In the genomic region with DNA sequence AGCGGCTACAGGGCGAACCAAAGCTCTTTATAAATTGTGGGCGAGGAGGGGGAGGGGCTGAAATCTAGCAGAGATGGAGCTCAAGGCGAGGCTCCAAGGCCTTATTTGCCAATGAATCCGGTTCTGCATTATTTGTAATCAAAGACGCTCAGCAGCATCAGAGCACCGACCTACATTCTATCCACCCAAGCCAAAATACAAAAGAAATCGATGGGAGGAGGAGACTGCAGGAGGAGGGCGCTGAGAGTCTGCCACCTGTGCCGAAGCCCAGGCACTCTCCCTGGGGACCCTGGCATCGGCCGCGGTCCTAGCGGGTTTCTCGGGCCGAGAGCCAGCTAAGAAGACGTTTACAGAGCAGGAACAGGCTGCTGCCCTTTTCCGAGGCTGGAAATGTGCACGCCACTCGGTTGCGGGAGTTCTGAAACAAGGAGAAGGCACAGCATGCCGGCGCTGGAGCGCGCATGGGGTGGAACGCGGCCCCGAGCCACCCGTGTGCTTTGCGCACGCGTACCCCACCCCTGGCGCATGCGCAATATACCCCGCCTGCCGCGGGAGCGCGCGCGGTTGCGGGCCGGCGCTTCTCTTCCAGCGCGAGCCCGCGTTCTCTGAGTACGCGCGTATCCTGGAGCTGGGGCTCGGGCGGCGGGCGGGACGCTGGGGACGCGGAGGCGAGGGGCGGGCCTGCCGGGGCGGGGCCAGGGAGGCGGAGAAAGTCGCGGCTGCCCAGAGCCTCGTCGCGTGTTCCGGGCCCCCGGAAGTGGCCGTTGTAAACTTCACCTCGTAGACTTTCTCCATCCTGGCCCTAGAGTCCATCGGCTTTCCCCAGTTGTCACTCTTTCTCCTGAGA, we compare ENCODE assay signal across 8 mouse cellular contexts. TPM values are rescaled to one million over a fixed set of nuclear protein-coding genes. Genes with fewer than 3 reads are reported as not detected.
DNase-seq lines count a peak whose midpoint lies in the region; ATAC-seq and TF ChIP-seq lines count a peak whose summit lies in the region.

A gene (plus strand): TSS at position 703 of the 847 bp plus-strand sequence.

- WGBS in forebrain, embryonic 15.5 days: under 1% methylated on average over 71 of the region's 73 CpGs
- WGBS in lung, embryonic 14.5 days: under 1% methylated on average over 65 of the region's 73 CpGs
- under 1% methylated on average over 73 of the region's 73 CpGs for WGBS in olfactory bulb, adult 2 months
- under 1% methylated on average over 73 of the region's 73 CpGs for WGBS in thymus, adult 2 months

- ATAC-seq in forebrain, embryonic 15.5 days (replicated peaks): peak; percentile 95
- ATAC-seq in lung, embryonic 14.5 days (ENCODE audit: insufficient read depth): peak; percentile 96

- H3K4me3 ChIP-seq in forebrain, embryonic 15.5 days: peak within 1 kb of the TSS; percentile 56
- H3K4me3 ChIP-seq in layer of hippocampus, adult 2 months: peak within 1 kb of the TSS; percentile 62
- H3K4me3 ChIP-seq in lung, embryonic 14.5 days (ENCODE audit: low read depth, low read length): peak within 1 kb of the TSS; percentile 78
- peak within 1 kb of the TSS; percentile 97 for H3K4me3 ChIP-seq in olfactory bulb, adult 2 months (ENCODE audit: insufficient read depth, low read depth, low read length)
- H3K4me3 ChIP-seq in thymus, adult 2 months (ENCODE audit: control insufficient read depth, insufficient read depth, low read length): peak within 1 kb of the TSS; percentile 87

- intact Hi-C loops in heart, postnatal 36 days (cut with DNase I): loop anchor here (2.0 kb wide), 2 partner anchors 38 to 108 kb away; a partner anchor contains a TSS

- peak; percentile 98 for TF ChIP-seq POLR2A in olfactory bulb, adult 2 months (IDR thresholded peaks at IDR 0.05; ENCODE audit: insufficient read depth, low read depth, low read length)
- TF ChIP-seq POLR2A in thymus, adult 2 months (IDR thresholded peaks at IDR 0.05; ENCODE audit: control insufficient read depth, extremely low read depth, insufficient read depth, low read length, poor library complexity): peak; percentile 98

- H3K4me1 ChIP-seq in forebrain, embryonic 15.5 days: peaks cover 22% of the 10 kb centered on the region
- no peaks in the 10 kb centered on the region for H3K4me1 ChIP-seq in lung, embryonic 14.5 days (ENCODE audit: insufficient read depth)
- no peaks in the 10 kb centered on the region; the same call in 1 of the 2 replicates for H3K4me1 ChIP-seq in olfactory bulb, adult 2 months (ENCODE audit: control insufficient read depth, insufficient read depth, low read length)
- H3K4me1 ChIP-seq in thymus, adult 2 months (replicated peaks; ENCODE audit: control insufficient read depth, insufficient read depth, low read length): no peaks in the 10 kb centered on the region

- TF ChIP-seq CTCF in layer of hippocampus, adult 2 months (conservative IDR thresholded peaks at IDR 0.05): no peak
- no peak for TF ChIP-seq CTCF in lung, embryonic 14.5 days (IDR thresholded peaks at IDR 0.05; ENCODE audit: low read depth)
- no peak for TF ChIP-seq CTCF in olfactory bulb, adult 2 months (IDR thresholded peaks at IDR 0.05; ENCODE audit: insufficient read depth, low read depth, low read length)
- no peak; the same call in 1 of the 2 replicates for TF ChIP-seq CTCF in thymus, adult 2 months (IDR thresholded peaks at IDR 0.05; ENCODE audit: borderline replicate concordance, control insufficient read depth, extremely low read depth, insufficient read depth, low read length, poor library complexity)

- peak within 1 kb of the TSS; percentile 94 for H3K9ac ChIP-seq in forebrain, embryonic 15.5 days (replicated peaks)
- H3K9ac ChIP-seq in lung, embryonic 14.5 days: peak within 1 kb of the TSS; percentile 77

- H3K27ac ChIP-seq in forebrain, embryonic 15.5 days (replicated peaks): peak within 1 kb of the TSS; percentile 100
- H3K27ac ChIP-seq in layer of hippocampus, adult 2 months: peak within 1 kb of the TSS; percentile 98
- peak within 1 kb of the TSS; percentile 96 for H3K27ac ChIP-seq in lung, embryonic 14.5 days (ENCODE audit: low read depth)
- peak within 1 kb of the TSS; percentile 91 for H3K27ac ChIP-seq in olfactory bulb, adult 2 months (ENCODE audit: insufficient read depth, low read depth, low read length)
- peak within 1 kb of the TSS; percentile 69 for H3K27ac ChIP-seq in thymus, adult 2 months (ENCODE audit: control insufficient read depth, insufficient read depth, low read length)

- DNase-seq in ES-CJ7 (ENCODE audit: low read depth, low spot score): peak; percentile 96
- DNase-seq in cerebellum, adult 11 months: peak; percentile 93
- DNase-seq in heart, postnatal 36 days: peak; percentile 92 to 93
- peak; percentile 93 to 95 for DNase-seq in layer of hippocampus, adult 2 months (ENCODE audit: low spot score in 2 of 2)
- peak; percentile 98 for DNase-seq in lung, embryonic 14.5 days
- peak; percentile 94 for DNase-seq in thymus, adult 2 months

- H3K9me3 ChIP-seq in forebrain, embryonic 15.5 days: no peaks in the 10 kb centered on the region
- H3K9me3 ChIP-seq in lung, embryonic 14.5 days (ENCODE audit: low read depth, low read length): no peaks in the 10 kb centered on the region

- H3K36me3 ChIP-seq in forebrain, embryonic 15.5 days: no peaks in the 10 kb centered on the region
- H3K36me3 ChIP-seq in lung, embryonic 14.5 days (ENCODE audit: insufficient read depth): no peaks in the 10 kb centered on the region
- no peaks in the 10 kb centered on the region for H3K36me3 ChIP-seq in thymus, adult 2 months (ENCODE audit: control insufficient read depth, insufficient read depth, low read length)

- peak within 1 kb of the TSS; percentile 69 for H3K4me2 ChIP-seq in forebrain, embryonic 15.5 days (replicated peaks)
- H3K4me2 ChIP-seq in lung, embryonic 14.5 days: peak within 1 kb of the TSS; percentile 94

- H3K27me3 ChIP-seq in forebrain, embryonic 15.5 days: no peaks in the 10 kb centered on the region
- no peaks in the 10 kb centered on the region for H3K27me3 ChIP-seq in lung, embryonic 14.5 days (ENCODE audit: insufficient read depth, low read length)
- no peaks in the 10 kb centered on the region for H3K27me3 ChIP-seq in thymus, adult 2 months (ENCODE audit: control insufficient read depth, insufficient read depth, low read length)

RNA-seq across cellular contexts. Expression of the gene that starts here (rescaled TPM):
- polyA plus RNA-seq in forebrain, embryonic 15.5 days (2015; fragmentation: Nextera tagmentation; extraction: Ambion mirVana): 5.5 and 5.7 TPM in 2 replicates
- 1 to 10 TPM in 1 of 2 experiments, under 1 TPM in 1; 1.00 to 1.1 TPM for total RNA-seq in heart, postnatal 36 days (2021)
- 1 to 10 TPM; 4.1 to 5.1 TPM for total RNA-seq in layer of hippocampus, adult 2 months (2021)
- polyA plus RNA-seq in lung, embryonic 14.5 days (2014; fragmentation: Nextera tagmentation; extraction: Ambion mirVana): 3.1 and 3.5 TPM in 2 replicates
- not detected in 2 replicates for polyA plus RNA-seq in olfactory bulb, adult 2 months (2012; ENCODE audit: insufficient read depth, insufficient read length, low replicate concordance, missing spikeins)
- 2.2 and 3.2 TPM in 2 replicates for polyA plus RNA-seq in thymus, adult 2 months (2012; rRNA removed)

Comparison
In these comparisons a context has a peak if more than half of its experiments do, and no peak if none do; other contexts are left out.
1. Peak in every context shown above with its lines: DNase-seq, ATAC-seq, H3K4me3 ChIP-seq and H3K27ac ChIP-seq.